Mouse (Mus musculus): ENCODE results near the gene Dnm2. TPM values are rescaled to one million over a fixed set of nuclear protein-coding genes. Genes with fewer than 3 reads are reported as not detected.

Dnm2 gene
- total RNA-seq, 4 experiments from 2014 or later, result 60.3 to 71.0 (median 61.2) TPM

DNA sequence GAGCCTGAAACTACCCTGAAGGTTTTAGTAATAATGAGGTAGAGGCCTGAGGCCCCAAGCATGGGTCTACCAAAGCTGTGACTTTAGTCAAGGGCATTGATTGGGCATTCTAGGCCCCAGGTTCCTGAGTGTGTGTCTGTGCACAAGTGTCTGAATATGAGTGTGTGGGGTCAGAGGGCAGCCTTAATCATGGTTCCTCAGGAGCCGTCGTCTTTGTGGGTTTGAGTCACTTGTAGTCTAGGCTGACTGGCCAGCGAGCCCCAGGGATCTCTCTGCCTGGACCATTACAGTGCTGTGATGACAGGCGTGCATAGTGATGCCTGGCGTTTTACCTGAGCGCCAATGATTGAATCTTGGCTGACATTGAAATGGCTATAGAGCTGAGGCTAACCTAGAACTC lies 3.5 kb downstream of the Dnm2 start:
- DNase-seq (ENCODE audit: low spot score), result no peak

- no peak for DNase-seq (ENCODE audit: low spot score)
These were observed 6.0 kb downstream of the Dnm2 start for GRCm38 (mm10) chr9:21430724-21431123.

DNA sequence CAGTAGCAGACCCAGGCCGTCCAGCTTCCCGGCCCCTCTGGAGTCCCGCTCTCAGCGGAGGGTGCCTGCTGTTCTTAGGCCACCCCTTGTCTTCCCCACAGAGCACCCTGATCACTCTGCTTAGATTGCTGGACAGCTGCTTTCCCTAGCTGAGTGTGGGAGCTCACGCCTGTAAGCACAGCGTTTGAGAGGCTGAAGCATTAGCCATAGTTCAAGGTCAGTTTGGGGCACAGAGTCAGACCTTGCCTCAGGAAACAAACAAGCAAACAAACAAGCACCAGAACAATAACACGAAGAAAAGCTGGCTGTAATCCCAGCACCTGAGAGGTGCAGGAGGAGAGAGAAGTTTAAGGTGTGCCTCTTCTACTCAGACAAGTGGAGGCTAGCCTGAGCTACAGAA lies 7.4 kb downstream of the Dnm2 start:
- DNase-seq (ENCODE audit: low spot score), result no peak

DNA sequence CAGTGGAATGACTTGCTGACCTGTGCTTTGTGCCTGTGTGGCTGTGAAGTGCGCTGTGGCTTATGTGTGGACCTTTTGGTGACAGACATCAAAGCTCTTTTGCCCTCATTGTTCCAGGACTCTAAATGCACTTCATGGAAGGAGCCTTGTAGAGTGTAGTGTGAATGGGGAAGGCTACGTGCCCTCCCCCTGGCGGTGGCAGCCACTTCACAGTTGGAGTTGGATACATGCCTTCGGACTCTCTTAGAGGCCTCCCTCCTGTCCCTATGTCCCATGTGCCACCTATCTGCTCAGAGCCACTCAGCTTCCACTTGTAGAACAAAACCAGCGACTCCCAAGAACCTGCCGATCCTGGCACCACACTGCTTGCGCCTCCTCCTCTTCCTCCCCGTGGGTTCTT lies 9.1 kb downstream of the Dnm2 start:
- DNase-seq (ENCODE audit: low spot score), result no peak

DNA sequence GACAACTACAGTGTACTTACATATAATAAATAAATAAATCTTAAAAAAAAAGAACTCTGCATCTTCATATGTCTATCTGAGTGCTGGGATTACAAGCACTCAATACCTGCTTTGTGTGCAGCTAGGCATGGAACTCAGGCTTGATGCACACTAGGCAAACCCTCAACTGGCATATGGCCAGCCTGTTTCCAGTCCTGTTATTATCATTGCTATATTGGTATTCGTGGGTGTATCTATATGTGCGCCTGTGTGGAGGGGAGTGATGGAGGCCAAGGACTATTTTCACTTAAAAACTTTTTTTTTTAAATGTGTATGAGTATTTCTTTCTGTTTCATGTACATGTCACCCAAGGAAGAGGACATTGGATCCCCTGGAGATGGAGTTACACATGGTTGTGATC lies 9.7 kb downstream of the Dnm2 start:
- DNase-seq (ENCODE audit: low spot score), result no peak

- DNase-seq (ENCODE audit: low spot score), result no peak
These were observed 11.3 kb downstream of the Dnm2 start for GRCm38 (mm10) chr9:21435777-21436635.

- DNase-seq (ENCODE audit: low spot score), result no peak
These were observed 12.9 kb downstream of the Dnm2 start for GRCm38 (mm10) chr9:21437577-21437976.

DNA sequence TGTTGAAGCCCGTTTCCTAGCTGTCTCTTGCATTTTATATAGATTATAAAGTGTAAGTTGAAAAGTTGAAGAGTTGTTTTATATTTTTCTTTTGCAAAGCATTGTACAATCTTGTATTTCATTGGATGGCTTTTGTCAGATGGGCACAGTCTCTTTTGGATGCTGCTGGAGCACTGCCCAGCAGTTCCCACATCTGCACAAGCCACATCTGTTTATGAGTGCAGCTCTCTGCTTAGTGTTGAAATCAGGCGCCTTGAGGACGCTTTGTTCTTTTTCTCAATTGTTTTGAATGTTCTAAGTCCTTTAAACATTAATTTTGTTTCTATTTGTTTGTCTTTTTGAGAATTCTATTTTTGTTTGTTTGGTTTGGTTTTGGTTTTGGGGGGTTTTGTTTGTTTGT lies 13.5 kb downstream of the Dnm2 start:
- peak; percentile 53 for DNase-seq (ENCODE audit: low spot score)

- no peak for DNase-seq (ENCODE audit: low spot score)
These were observed 14.7 kb downstream of the Dnm2 start for GRCm38 (mm10) chr9:21439456-21439855.

GRCm38 (mm10) chr9:21439914-21440313 lies 15.2 kb downstream of the Dnm2 start:
- DNase-seq (ENCODE audit: low spot score), result no peak

- no peak for DNase-seq (ENCODE audit: low spot score)
These were observed 15.7 kb downstream of the Dnm2 start for GRCm38 (mm10) chr9:21440387-21440786.

- DNase-seq (ENCODE audit: low spot score), result no peak
These were observed 19.1 kb downstream of the Dnm2 start for GRCm38 (mm10) chr9:21443853-21444252.

- DNase-seq (ENCODE audit: low spot score), result no peak
These were observed 19.9 kb downstream of the Dnm2 start for GRCm38 (mm10) chr9:21444574-21444973.

- no peak for DNase-seq (ENCODE audit: low spot score)
These were observed 20.5 kb downstream of the Dnm2 start for GRCm38 (mm10) chr9:21445081-21445744.

GRCm38 (mm10) chr9:21447778-21448177 lies 23.1 kb downstream of the Dnm2 start:
- no peak for DNase-seq (ENCODE audit: low spot score)

DNA sequence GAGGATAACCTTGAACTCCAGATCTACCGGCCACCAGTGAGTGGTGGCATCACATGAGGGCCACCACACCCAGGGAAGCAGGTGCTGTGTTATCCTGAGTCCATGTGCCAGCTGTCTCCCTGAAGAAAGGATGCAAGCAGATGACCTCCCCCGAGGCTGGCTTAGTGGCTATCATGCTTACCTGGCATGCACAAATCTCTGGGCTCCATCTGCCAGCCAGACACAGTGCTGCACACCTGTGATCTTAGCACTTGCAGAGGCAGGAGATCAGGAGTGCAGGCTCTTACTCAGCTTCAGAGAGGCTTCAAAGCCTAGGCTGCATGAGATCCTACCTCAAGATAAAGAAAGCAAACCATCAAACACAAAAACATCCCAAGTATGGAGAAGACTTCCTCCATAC lies 25.0 kb downstream of the Dnm2 start:
- no peak for DNase-seq (ENCODE audit: low spot score)

DNA sequence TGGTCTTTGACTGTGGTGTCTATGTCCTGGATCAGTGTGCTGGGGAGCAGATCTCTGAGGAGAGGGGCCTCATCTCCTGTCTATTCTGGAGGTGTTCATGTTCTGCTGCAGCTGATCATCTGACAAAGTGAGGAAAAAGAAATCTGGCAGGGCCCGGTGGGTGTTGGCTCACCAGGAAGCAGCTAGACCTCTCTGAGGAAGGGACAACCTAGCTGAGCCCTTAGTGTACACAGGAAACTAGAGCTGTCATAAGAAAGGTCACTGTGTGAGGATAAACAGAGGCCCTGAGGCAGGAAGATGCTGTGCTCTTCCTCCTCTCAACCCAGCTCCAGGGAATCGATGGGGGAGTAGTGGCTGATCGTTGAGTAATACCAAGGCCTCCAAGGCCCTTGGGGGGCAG lies 25.6 kb downstream of the Dnm2 start:
- DNase-seq (ENCODE audit: low spot score), result no peak

DNA sequence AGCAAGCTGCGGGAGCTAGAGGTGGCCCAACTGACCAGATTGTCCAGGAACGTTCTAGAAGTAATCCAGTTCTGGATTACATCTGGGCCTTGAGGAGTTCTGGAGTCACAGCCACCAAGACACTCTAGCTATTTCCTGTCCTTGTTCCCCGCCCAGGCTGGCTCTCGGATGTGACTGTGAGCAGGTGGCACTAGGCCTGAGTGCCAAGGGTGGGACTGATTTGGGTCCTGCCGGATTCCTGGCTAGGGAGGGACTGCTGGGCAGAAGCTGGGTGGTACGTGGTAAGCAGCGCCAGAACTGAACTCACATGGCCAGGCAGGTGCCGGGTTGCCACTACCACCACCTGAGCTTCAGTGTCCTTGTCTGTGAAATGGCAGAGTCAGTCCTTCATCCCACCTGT lies 26.7 kb downstream of the Dnm2 start:
- DNase-seq (ENCODE audit: low spot score), result no peak

GRCm38 (mm10) chr9:21451870-21452269 lies 27.2 kb downstream of the Dnm2 start:
- DNase-seq (ENCODE audit: low spot score), result no peak

- no peak for DNase-seq (ENCODE audit: low spot score)
These were observed 28.3 kb downstream of the Dnm2 start for GRCm38 (mm10) chr9:21453003-21453402.

DNA sequence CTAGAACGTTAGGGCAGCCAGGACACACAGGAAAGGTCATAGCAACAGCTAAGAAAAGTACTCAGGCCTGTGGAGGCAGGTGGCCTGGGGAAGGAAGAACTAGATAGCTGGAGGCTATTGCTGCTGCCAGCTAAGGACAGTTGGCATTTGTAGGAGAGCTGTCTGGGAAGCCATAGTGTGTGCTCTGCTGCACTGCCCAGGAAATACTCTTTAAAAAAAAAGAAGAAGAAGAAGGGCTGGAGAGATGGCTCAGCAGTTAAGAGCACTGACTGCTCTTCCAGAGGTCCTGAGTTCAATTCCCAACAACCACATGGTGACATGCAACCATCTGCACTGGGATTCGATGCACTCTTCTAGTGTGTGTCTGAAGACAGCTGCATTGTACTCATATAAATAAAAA lies 28.8 kb downstream of the Dnm2 start:
- DNase-seq (ENCODE audit: low spot score), result no peak

DNA sequence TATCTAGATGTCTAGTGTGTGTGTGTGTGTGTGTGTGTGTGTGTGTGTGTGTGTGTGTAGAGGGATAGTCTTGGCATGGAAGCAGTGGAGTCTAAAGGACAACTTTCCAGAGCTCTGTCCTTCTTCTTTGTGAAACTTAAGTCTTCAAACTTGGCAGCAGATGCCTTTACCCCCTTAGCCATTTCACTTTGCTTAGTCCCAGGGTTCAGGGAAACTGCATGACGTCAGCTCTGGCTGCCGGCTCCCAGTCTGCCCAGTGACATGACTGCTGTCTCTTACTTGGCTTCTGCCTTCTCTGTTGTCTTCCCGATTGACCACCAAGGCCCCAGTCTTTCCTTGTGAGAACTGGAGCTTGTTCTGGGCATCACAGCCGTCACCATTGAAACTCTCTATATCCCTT lies 29.8 kb downstream of the Dnm2 start:
- DNase-seq (ENCODE audit: low spot score), result no peak

DNA sequence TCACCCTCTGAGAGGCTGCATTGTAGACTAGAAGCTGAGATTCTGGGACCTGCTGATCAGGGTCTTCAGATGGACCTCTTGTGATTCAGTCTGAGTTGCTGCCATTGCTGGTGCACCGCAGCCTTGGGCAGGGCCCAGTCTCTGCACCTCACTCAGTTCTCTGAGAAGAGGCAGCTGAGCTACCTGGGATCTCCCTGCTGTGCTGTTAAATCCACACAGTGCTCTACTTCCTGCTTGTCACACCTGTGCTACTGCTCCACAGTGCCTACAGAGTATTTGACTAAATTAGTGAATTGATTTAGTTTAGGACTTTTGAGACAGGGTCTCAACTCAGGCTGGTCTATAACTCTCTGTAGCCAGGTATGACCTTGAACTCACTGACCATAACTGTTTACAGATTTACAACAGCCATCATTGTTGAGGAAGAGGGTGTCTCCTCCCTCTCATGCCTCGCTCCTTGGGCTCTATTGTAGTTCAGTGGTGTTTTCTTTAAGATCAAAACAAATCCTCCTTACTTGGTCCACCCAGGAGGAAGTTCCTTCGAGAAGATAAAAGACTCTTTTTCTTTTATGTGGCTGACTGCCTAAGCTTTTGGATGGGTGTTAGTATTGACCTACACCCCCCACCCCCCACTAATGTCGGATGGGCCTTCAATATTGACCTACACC lies 30.5 kb downstream of the Dnm2 start:
- no peak for DNase-seq (ENCODE audit: low spot score)
